Mouse (Mus musculus) G1E-ER4 (cell line): ENCODE data around the gene Slc5a3. TPM values are rescaled to one million over a fixed set of nuclear protein-coding genes. Genes with fewer than 3 reads are reported as not detected.

ENCODE experiments used
- GATA1 ChIP-seq: IDR thresholded peaks from one replicate; pipeline ENCODE4 v1.8.0; 2012; ENCODE audit warnings: low read length, inconsistent platforms
- polyA plus RNA-seq: library from polyadenylated mRNA; stranded (reverse); fragments of >175 nt; gene quantifications from 2 replicates; pipeline ENCODE4 v1.2.3, GENCODE M21; 2012

The Slc5a3 gene
- polyA plus RNA-seq, 1 experiment = 0.03 TPM

DNA sequence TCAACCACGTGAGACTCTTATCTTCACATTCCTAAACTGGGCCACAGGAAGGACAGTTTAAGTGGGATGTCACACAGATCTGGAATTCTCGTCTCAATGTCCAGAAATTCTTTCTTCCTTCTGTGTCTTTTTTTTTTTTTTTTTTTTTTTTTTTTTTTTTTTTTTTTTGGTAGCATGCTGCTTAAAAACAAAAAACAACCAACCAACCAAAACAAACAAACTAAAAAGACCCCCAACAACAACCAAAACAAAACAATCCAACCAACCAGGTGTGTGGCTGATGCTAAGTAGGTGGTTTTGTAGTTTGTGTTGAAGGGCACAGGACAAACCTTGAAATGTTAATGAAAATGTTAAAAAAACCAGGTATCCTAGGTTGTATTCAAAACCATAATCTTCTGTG is 1.4 kb upstream of the Slc5a3 start:
- TF ChIP-seq GATA1 = no peak

DNA sequence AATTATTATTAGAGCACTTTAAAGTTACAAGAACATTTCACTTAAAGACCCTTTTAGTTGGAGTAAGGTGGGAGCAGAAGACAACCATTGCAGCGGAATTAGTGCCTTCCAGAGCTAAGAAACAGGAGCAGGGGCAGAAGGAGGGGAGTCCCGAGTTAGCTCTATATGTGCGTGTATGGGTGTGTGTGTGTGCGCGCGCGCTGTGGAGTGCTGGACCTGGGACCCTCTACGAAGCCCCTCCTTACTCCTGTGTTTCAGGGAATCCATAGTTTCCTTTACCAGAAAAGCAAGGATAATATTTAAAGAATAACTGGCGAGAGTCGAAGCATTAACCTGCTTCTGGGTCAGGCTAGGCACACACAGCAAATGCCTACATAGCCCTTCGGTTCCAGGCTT is 668 bp upstream of the Slc5a3 start:
- no peak for TF ChIP-seq GATA1

DNA sequence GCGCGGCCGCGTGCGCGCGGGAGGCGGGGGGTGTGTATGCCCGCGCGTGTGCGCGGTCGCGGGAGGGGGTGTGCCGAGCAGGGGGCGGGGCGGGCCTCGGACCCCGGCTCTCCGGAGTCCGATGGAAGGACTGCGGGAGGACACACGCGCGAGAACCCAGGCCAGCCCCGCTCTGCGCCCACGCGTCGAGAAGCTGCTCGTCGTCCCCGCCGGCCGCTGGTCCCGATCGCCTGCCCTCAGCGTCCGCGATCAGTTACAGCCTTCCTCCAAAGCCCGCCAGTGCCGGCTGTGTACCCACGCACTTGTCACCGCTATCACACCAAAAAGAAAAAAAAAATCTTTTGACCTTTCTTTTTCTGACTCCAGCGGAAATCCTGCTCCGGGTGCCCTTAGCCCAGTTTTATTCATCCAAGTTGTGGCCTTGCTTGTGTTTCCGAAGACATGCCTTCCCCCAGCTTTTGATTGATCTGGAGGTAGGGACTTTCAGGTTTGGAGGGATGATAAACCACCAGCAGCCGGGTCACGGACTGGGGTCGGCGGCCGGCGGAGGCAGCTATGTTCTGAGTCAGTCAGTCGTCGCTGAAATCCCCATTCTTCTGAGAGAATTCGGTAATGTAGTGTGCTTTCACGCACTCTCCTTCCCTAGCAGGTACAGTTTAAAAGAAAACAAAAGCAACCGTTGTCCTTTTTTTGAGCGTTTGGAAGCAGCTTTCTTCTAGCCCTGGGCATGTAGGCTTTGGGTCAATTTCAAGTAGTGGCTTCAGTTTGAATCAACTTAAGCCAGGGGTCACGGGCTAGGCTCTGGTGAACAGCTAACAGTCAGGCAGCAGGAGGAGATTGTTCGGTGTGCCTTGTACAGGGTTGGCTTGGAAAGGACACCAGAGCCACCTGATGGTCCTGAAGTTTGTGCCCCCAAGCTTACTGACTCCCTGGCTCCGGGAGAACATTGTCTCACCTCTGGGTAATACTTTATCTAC is 810 bp downstream of the Slc5a3 start:
- no peak for TF ChIP-seq GATA1

DNA sequence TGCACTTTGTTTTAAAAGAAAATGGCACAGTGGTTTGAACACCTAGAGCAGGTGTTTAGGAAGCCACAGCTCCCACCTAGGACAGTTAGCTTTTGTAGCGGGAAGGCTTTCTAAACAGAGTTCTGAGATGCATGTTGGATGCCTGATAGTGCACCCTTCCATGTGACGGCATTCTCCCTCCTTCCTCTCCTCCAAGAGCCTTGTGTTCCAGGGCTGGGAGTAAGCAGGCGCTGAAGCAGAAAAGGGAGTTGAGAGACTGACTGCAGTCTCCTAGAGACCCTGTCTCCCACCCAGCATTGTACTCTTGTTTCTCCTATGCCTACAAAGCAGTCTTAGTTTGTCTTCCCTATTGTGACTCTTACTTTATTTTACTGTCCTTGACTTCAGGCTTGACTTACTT is 2.1 kb downstream of the Slc5a3 start:
- TF ChIP-seq GATA1 = no peak

DNA sequence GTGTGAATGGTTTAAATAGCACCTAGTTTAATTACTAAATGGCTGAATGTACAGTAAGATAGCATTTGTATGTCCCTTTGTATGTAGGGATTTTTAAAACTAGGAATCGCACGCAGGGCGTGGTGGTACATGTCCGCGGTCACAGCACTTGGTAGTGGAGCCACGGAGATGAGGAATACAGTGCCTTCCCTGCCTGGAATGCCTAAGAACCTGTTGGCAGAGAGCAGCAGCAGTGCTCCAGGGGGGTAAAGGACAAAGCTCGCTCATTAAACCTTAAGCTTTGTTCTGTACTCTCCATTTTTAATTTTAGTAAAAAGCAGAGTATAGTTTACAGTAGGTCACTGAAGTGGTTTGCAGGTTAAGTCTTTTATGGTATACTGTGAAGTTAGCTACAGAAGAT is 3.5 kb downstream of the Slc5a3 start:
- TF ChIP-seq GATA1 = no peak

DNA sequence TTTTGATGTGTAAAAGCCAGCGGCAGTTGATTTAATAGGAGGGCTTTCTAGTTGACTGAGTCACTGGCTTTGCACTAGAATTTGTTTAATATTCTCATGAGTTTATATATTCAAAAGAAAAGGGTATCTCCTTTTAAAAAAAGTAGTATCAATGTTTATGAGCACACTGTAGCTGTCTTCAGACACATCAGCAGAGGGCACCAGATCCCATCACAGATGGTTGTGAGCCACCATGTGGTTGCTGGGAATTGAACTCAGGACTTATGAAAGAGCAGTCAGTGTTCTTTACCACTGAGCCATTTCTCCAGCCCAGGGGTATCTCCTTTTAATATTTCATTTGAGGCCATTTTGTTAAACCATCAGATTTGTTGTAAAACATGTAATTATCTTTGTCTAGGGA is 4.7 kb downstream of the Slc5a3 start:
- TF ChIP-seq GATA1 = no peak

DNA sequence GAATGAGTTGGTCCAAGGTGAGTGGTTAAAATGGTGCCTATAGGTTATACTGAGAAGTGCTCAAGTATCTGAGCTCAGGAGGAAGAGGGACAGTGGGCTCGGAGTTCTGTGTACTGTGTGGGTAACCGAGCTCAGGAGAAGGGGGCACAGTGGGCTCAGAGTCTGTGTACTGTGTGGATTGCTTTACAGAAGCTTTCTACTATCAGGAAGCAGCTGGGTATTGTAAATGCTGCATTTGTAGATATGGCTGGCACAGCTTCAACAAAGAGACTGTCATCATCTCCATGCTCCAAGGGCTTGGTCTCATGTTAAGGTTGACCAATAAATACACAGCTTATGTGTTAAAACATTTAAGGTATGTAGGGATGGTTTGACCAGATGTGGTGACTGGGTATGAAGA is 6.7 kb downstream of the Slc5a3 start:
- no peak for TF ChIP-seq GATA1

DNA sequence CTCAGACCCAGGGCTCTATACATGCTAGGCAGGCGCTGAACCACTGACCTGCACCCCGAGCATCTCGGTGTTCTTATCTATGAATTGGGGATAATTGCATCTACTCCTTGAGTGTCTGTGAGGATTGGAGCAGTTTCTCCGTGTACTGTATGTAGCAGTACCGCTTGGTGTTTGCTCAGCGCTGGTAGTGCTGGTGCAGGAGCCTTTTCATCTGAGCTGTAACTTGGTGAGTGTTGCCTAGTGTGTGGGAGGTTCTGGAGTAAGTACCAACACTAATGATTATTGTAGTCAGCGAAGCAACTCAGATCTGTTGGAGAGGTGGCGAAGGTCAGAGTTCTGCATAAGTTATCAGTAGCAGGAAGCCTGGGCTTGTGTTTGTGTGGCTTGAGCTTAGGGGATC is 12.2 kb downstream of the Slc5a3 start:
- TF ChIP-seq GATA1 = no peak

DNA sequence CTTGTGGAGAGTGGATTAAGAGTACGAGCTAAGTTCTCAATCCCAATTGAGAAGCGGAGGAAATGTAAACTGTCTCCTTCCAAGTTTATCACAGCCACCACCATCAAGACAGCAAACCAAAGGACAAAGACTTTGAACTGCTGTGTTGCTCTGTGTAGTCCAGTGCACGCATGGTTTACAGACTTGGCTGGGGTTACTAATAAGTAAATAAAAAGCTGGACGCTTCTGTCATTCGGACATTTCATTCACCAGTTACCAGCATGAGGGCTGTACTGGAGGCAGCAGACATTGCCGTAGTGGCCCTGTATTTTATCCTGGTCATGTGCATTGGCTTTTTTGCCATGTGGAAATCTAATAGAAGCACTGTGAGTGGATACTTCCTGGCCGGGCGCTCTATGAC is 18.7 kb downstream of the Slc5a3 start:
- no peak for TF ChIP-seq GATA1

DNA sequence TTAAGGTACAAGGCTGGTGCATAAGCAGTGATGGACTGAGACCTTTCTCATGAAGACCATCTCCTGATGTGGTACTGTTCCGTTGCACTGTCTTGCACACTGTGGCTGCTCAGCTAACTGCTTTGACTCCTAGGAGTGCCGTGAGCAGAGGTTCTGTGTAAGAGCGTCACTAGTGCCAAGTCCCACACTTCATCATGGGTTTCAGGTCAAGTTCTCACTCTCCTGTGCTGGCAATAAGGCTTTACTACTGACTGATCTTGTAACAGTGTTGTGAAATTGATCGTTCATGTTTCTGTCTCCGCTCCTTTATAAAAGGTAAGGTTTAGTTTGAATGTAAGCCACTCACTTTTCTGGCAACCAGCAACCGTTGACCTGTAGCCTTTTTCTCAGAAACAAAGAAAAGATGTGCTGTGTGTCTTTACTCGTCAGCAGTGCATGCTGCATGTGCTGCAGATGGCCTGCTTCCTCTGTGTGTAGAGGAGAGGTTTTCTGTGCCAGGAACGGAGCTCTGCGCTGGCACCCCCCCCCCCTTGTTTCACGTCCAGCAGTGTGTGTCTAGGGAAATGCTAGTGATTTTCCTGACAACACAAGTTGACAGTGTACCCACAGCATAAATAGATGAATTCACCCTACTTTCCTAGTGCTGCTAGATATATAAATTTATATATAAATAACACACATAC is 25.8 kb downstream of the Slc5a3 start:
- no peak for TF ChIP-seq GATA1

DNA sequence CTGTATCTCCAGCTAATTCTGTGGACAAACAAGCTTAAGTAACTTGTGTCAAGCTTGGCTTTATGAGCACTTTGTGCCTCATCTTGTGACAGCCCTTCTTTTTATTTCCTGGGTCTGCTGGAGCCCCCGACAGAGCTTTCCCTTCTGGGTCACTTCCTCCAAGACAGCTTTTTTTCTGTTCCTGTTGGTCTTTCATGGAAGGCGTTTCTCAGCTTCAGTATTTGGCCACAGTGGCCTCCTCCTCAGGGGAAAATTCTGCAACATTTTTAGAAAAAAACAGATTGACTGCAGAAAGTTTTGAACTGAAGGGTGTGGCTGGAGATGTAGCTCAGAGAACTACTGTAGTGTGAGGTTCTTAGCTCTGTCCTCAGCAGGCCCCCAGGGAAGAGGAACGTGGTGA is 31.1 kb downstream of the Slc5a3 start:
- TF ChIP-seq GATA1 = no peak

DNA sequence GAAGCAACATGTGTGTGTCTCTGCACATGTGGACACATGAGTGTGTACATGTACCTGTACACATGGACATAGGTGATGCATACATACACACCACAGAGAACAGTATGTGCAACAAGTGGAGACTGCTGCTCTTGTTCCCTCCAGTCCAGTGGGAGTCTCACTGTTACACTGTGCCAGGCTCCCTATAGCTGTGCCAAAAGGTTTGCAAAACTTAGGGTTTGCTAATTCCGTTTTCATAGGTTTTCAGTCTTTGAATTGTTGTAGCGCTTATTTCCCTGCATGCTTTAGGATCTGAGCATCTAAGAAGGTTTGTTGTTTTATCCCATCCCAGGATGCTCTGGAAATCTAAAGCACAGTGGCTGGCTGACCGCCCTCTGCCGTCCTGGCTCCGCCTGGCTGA is 33.8 kb downstream of the Slc5a3 start:
- TF ChIP-seq GATA1 = no peak

DNA sequence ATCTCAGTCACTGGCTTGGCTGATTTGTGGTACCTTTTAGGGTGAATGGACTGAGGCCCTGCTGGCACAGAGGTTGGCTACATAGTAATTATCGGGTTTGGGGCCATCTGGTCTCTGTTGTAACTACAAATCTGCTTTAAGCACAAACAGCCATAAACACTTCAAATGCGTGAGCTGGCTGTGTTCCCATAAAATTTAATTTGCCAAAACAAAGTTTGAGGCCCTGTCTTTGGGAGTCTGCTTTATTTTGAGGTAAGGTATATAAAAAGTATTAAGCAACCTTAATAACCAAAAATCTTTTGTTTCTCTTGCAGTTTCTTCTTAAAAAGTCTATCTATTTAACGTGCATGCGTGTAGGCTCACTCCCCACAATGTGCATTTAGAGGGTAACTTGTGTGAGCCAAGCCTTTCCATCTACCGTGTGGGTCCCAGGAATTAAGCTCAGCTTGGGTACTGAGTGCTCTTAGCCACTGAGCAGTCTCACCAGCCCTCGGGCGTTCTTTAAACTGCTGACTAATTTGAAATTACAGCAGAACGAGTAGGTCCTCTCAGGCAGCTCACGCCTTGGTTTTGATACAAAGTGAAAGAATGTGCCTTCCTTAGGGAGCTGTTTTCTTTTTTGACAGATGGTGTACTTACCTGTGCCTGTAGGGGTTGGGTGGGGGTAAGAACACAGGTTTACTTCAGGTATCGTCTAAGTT is 40.4 kb downstream of the Slc5a3 start:
- no peak for TF ChIP-seq GATA1

DNA sequence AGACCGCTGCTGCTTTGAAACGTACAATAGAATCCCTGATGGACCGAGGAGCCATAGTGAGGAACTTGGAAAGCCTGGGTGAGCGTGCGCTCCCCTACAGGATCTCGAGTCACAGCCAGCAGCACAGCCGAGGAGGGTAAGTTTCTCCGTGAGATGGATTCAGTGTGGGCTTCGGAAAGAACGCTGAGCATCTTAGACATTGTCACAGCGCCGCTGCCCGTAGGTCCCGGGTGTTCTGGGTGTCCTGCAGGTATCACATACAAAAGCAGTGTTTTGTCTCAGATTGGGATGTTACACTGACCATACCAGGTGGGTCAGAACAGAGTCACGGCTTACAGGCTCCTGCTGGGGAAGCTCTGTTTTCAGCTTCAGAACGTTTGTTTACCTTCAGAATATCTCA is 41.5 kb downstream of the Slc5a3 start:
- TF ChIP-seq GATA1 = no peak

DNA sequence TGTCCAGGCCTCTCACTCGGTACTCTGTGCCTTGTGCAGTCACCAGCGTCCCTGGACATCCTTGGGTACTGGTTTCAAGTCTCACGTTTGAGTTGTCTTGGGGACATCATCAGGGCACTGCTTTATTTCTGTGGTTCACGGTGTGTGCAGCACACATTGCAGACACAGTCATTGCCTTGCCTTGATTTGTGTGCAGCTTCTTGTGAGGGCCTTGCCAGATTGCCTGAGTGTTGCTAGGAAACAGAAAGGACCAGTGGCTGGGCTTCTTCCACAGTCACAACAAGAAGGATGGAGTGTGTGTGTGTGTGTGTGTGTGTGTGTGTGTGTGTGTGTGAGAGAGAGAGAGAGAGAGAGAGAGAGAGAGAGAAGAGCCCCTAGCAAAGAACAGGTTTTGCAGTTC is 42.0 kb downstream of the Slc5a3 start:
- no peak for TF ChIP-seq GATA1

DNA sequence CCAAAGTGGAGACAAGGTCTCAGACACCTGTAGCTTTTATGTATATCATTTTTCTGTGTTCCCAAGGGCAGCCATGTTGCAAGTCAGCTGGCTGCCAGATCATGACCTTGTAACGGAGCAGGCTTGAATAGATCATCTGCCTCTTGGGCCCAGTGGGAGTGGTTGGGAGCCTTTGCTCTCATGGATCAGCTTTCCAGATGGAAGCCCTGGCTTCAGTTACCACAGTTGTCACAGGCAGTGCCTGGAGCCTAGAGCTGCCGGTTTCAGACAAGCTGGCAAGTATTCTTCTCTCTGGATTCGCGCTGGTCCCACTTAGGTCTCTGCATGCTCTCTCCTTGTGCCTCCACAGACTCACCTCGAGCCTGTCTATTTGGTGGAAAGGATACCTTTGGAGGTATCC is 44.0 kb downstream of the Slc5a3 start:
- TF ChIP-seq GATA1 = no peak
